Mouse (Mus musculus): ENCODE results near the gene Prkcq.

The Prkcq gene

DNA sequence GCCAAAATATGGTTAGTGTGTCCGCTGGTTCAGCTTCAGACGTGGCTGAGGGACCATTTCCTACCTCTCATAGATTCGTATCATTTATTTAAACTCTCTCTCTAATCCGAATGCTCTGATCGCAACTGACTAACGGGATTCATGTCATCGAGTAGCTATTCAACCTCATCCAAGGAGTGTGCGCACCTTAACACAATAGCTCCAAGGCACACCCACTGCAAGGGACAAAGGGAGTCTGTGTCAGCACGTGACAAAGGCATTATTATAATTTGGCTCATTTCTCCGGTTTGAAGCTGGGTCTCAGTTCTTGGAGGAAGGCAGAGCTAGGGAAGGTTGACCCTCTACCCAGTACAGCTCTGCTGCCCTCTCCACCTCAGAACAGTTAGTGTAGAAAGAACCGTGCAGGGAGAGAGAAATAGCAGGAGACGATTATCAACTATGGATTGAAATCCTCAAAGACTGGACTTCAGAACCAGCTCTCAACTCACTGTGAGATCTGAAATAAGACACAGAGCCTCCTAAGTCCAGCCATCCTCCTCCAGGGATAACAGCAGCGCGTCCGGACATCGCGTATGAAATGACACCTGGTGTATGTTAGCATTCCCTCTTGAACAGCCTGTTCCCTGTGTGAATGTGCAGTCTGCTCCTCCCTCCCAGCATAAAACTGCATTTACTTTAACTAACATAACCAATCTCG, 116.1 kb downstream of the Prkcq start:
- DNase-seq (ENCODE audit: extremely low read depth, low read depth, low spot score): no peak

DNA sequence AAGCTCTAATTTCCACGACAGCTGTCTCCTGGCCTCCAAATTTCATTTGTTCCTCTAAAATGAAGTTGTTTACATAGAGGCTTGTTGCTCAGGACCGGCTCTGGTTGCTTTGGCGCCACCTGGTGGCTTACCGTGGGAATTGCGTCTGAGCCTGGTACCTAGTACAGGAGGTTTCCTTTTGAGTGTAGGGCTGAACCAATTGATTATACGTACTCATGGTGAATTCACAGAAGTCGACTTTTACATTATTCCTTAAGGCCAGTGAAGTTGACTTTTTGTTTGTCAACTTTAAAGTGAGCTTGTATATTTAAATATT, 116.6 kb downstream of the Prkcq start:
- DNase-seq (ENCODE audit: extremely low read depth, low read depth, low spot score): no peak

DNA sequence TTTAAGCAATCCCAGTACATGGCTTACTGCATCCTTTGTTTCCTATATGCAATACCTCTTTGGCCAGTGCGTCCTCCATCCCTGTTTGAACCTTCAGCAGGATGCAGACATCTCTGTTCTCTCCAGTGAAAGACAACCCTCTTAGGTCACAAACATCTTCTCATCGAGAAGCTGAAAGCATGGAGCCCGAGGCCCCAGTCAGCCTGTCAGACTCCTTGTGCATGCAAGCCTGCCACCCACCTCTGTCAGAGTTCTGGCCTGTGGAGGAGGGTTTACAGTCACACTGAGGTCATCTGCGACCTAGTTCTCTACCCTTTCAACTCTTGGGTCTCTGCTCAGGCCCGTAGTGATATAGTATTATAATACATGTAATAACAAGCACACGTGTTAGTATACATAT, 119.0 kb downstream of the Prkcq start:
- no peak for DNase-seq (ENCODE audit: extremely low read depth, low read depth, low spot score)

DNA sequence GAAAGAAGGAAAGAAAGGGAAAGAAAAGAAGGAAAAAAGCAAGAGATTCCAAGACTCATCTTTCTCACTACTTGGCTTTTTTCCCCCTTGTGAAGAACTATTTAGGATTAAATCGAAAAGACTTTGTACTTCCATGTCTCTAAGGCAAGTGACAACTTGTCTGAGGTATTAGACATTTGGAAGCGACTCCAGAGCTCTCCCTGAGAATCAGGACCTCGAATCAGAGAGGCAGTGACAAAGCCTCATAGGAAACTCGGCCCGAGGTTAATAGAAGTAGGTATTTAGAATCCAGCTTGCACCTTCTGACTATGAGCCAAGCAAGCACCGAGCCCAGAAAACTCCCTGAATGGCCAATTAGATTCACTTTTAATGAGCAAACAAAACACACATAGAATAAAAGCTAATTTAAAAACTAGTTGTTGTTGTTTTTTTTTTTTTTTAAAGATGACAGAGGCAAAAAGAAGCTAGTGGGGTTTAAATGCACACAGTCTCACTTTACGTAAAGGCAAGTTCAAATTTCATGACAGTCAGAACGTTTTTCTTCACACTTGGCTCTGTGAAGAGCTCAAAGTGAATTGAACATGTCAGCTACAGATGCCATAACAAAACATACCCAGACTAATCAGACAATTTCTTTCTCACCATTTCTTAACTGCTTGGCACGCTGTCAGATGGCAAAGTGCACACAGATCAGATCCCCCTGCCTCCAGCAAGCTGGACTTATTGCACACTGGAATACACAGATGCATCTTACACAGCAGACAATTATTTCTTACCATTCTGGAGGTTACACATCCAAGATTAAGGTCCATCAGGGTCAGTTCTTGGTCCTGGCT, 119.9 kb downstream of the Prkcq start:
- DNase-seq (ENCODE audit: extremely low read depth, low read depth, low spot score): peak; percentile 56

GRCm38 (mm10) chr2:11293144-11293543, 121.2 kb downstream of the Prkcq start:
- peak; percentile 70 for DNase-seq (ENCODE audit: extremely low read depth, low read depth, low spot score)

DNA sequence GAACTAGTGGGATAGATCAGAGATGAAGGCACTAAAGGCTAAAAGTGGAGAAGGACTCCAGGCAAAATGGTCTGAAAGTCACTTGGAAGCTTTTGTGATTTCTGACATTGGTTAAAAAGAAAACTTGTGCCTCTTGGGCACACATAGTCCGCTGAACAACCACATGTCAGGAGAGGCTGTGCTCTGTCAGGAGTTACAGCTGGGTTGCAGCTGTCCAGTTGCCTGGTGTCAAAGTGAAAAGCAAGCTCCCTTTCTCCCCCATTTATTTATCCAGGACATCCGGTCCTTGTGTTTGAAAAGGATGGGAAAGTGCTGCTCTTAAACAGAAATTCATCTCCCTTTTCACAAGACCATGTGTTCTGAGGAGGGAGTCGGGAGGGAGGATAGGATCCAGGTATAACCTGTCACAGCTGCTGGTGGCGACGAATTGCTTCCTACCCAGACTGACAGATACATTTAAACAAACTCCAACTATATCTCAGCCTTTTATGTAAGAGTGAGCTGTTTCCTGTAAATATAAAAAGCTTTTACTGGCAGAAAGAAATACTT, 122.8 kb downstream of the Prkcq start:
- no peak for DNase-seq (ENCODE audit: extremely low read depth, low read depth, low spot score)

DNA sequence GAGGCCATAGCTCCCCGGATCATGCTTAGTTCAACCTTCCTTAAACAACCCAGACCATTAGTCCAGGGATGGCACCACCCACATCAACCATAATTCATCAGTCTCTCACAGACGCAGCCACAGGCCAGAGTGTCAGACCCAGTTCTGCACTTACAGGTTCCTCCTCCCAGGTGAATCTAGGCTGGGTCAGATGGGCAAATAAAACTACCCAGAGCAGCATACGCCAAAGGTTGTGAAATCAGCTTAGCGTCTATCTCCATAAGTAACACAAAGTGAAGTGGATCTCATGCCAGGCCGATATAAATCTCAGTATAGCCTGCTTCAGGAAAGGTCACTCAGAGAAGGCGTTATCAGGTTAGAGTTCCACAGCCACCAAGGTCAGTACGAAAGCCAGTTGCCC, 126.9 kb downstream of the Prkcq start:
- DNase-seq (ENCODE audit: extremely low read depth, low read depth, low spot score): peak; percentile 95

- peak; percentile 46 for DNase-seq (ENCODE audit: extremely low read depth, low read depth, low spot score)
Observed at GRCm38 (mm10) chr2:11299366-11299765, 127.5 kb downstream of the Prkcq start.

GRCm38 (mm10) chr2:11300362-11300761, 128.5 kb downstream of the Prkcq start:
- no peak for DNase-seq (ENCODE audit: extremely low read depth, low read depth, low spot score)

DNA sequence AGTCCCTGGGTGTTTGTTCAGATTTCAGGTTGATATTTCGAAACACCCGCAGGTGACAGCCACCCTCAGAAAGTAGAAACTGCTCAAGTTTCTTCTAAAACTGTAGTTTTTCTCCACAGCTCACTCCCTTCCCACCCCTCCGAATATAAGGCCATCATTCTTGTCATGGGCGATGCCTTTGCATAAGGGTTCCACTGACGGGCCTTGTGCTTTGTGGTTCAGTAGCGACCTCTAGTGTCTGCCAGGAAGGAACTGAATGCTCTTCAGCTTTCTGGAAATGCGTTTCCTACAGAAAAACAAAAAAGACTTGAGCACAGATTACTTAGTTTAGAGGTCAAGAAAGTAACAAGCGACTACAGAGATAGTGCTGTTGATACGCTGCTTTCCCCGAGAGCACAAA, 148.3 kb downstream of the Prkcq start:
- no peak for DNase-seq (ENCODE audit: extremely low read depth, low read depth, low spot score)

- DNase-seq (ENCODE audit: extremely low read depth, low read depth, low spot score): no peak
Observed at GRCm38 (mm10) chr2:11322396-11322795, 150.5 kb downstream of the Prkcq start.

GRCm38 (mm10) chr2:11327280-11327679, 155.4 kb downstream of the Prkcq start:
- DNase-seq (ENCODE audit: extremely low read depth, low read depth, low spot score): no peak

DNA sequence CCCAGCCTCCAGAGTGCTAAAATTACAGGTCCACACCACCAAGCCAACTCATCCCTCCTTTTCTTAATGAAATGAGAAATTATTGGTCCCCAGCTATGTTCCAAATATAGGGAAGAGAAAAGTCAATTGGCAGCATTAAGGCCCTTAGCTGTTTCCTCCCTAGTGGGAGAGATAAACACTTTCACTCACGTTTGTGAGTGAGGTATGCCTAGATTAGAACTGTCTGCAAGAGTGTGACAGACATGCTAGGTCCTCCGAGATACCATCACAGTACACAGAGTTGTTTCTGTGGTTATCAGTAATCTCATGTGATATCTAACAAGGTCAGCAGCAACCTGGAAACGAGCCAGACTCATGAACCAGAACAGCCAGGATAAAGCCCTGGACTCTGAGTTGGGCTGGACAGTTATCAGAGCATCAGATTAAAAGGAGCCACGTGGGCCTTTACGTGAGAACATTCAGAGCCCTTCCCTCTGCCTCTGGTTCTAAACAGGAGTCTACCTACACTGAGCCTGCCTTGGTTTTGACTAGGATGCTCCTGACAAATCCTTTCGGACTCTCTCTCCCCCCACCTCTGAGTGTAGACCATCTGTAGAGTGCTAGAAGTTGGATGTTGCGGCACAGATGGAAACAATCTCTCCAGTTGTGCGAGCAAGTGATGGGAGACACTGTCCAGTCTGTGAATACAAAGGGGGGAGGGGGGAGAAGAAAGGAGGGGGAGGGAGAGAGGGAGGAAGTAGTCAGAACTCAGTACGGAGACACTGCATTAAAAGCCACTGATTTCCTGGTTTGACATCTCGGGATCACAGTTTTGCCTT, 157.7 kb downstream of the Prkcq start:
- no peak for DNase-seq (ENCODE audit: extremely low read depth, low read depth, low spot score)

DNA sequence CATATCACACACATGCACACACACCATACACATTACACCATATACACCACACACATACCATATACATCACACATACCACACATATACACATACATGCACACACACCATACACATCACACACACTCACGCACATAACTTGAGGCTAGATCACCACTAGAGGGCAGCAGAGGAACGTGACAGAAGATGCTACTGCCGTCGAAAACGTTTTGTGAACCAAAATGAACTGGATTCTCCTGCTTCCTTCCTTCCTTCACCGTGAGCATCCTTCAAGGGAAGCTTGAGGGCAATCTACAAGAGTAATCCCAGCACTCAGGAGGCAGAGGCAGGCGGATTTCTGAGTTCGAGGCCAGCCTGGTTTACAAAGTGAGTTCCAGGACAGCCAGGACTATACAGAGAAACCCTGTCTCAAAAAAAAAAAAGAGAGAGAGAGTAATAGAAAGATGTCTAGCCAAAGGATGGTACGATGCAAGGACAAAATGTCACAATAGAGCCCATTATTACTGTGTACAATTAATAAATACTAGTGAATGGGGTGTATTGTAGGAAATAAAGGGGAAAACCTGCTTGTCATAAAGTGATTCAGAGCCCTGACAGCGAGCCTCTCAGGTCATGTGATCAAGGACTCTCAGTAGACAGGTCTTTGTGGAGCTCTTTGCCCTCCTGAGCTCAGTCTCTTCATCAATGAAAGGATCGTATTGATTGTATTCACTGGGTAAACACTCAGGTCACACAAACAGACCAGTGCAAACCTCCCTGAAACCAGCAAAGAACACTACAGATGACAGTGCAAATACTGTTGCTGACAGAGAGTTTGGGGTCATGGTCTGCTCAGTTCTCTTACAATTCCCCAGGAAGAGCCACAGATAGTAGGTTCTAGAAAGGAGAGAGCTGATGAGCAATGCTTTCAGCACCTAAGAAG, 159.9 kb downstream of the Prkcq start:
- no peak for DNase-seq (ENCODE audit: extremely low read depth, low read depth, low spot score)

DNA sequence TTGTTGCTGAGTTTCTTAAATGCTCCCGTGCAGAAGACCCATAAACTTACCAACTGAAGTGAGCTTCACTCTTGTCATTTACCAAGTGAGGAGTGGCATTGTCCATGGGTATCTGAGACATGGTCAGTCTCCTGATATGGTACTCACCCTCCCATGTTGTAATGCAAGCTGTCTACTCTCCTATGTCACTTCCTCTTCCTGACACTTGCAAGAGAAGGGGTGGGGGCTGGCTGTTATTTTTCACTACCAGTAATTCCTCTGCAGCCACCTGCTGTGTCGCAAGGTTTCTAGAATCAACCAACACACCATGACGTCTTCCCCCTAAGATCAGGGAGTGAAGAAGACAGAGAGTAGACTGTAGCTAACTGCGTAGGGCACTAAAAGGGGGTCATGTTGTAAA, 160.6 kb downstream of the Prkcq start:
- no peak for DNase-seq (ENCODE audit: extremely low read depth, low read depth, low spot score)

GRCm38 (mm10) chr2:11333301-11334017, 161.6 kb downstream of the Prkcq start:
- no peak for DNase-seq (ENCODE audit: extremely low read depth, low read depth, low spot score)

DNA sequence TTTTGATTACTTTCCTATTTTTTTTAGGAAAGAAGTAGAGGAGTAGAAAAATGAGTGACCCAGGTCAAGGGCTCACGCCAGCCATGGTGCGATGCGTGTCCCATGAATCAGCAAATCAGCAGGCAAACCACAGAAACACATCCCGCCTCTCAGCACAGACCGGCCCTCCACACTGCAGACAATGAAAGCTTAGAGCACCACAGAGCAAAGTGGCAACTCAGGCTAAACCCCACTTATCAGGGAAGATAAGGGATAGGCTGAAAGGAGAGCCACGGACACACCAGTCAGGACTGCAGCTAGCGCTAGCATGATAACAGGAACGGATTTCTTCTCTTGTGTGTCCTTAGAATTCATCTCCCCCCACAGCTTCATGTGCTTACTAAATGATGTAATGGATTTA, 164.4 kb downstream of the Prkcq start:
- DNase-seq (ENCODE audit: extremely low read depth, low read depth, low spot score): no peak

- DNase-seq (ENCODE audit: extremely low read depth, low read depth, low spot score): peak; percentile 33
Observed at GRCm38 (mm10) chr2:11338931-11339839, 167.3 kb downstream of the Prkcq start.

DNA sequence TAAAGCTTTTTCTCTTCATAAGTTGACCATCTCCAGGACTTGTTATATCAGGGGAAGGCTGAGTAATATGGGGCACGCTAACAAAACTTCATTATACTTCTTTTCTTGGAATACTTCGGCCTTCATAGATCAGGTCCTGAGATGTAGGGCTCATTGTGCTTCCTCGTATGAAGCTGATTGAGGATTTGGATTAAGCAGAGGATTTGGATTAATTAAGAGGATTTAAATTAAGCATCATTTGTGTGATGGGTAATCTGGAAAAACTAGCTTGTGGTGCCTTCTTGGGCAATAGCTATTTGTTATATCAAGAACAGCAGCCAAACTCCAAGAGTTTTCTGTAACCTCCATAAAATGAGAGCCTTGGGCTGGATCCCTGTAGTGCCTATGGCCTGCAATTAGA, 172.8 kb downstream of the Prkcq start:
- no peak for DNase-seq (ENCODE audit: extremely low read depth, low read depth, low spot score)

All from fat pad, adult 2 months (tissue).